Mouse (Mus musculus): ENCODE measurements around the gene Meis2.

Gene Meis2

DNA sequence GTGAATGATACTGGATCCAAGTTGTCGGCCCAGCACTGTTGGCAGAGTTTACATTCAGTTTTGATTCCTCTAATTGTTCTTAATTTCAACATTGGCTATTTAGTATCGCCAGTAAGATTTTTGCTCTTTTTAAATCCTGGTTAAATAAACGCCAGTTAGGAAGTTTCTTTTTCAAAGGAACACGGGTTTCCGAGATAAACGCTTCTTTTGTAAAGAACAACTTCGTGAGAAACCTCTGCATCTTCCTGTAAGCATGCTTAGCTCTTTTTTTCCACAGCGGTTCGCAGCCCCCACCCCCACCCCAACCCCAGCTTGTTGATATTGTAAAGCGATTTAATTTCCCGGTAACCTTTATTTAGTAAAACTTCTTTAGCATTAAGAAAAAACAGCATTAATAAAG is 2.8 kb upstream of the Meis2 start:
- no peak for DNase-seq (ENCODE audit: low spot score in 2 of 2)

DNA sequence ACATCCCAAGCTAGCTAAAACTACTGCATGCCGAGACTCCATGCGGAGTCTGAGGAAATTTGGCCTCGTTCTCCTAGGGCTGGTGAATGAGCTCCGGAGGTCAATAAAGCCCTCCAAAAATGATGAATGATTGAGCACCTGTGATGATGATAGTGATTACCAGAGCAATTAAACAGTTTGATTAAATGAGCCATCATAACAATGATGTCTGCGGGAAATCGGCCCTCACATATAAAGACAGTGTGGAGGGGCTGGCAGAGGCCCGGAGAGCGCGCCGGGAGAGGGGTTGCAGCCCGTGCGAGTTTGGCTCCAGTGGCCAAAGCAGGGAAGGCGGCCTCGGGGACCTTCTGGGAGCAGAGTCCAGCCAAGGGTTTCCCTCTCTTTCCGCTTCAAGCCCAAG is 2.1 kb upstream of the Meis2 start:
- no peak for DNase-seq (ENCODE audit: low spot score in 2 of 2)

DNA sequence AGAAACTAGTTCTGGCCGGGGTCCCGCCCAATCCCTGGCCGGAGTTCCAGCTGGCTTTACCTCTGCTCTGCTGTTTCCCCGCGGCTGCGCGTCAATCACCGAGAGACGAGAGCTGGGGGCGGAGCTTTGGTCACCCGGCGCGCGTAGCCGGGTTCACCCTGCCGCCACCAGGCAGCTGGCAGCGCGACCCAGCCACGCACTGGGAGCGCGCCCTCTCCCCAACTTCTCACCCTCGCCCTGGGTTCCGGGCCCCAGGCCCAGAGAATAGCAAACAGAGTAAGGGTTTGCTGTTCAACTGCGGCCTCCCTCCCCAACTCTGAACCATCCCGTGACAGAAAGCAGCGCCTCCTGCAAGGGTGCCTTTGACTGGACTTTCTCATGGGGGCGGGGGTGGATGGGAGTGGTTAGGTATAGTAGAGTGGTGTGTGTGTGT is 1.4 kb upstream of the Meis2 start:
- no peak for DNase-seq (ENCODE audit: low spot score in 2 of 2)

DNA sequence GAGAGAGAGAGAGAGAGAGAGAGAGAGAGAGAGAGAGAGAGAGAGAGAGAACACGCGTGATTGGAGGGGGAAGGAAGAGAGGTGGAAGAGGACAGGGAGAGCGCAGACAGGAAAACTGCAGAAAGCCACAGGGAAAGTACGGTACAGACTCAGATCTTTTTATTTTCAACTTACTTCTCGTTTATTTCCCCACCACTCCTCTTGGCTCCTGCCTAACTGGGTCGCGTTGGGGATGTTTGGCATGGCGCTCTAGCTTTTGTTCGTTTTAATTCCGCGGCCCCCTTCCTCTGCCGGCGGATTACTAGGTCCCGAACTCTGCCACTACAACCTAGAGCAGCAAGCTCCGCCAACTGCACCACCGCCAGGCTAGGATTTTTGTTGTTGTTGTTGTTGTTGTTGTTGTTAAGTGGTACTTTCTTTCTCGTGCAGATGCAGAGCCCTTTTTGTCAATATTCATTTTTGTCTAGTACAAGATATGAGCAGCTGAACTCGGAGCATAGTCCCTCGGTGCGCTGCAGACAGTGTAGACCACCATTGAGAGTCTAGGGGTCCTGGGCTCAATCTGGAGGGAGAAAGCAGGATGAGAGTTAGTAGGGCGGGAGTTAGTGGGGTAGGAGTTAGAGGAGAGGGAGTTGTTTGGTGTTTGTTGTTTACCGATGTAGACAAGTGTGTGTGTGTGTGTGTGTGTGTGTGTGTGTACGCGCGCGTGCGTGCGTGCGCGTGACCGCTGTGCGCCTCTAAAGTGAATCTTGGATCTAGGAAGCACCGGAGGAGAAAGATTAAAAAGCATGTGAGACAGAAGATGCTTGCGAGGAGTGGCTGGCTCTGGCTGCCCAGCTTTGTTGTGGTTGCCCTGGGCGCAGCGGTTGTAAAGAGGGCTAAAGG is 660 bp upstream of the Meis2 start:
- no peak for DNase-seq (ENCODE audit: low spot score in 2 of 2)

DNA sequence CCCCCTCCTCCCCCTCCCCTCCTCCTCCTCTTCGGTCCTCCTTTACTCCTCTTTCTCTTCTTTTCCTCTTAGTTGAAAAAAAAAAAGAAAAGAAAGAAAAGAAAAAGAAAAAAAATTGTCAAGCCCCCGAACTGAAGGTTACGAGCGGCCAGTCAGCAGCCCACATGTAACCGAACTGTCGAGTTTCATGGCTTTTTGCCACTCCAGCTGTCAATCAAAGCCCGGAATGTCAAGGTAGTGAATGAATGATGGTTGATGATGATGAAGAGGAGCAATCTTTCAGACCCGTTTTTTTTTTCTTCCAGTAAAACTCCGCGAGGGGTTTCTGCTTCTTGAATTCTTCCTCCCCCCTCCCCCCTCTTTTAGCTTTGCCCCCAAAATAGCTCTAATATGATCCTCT is 582 bp downstream of the Meis2 start:
- DNase-seq (ENCODE audit: low spot score in 2 of 2): no peak

DNA sequence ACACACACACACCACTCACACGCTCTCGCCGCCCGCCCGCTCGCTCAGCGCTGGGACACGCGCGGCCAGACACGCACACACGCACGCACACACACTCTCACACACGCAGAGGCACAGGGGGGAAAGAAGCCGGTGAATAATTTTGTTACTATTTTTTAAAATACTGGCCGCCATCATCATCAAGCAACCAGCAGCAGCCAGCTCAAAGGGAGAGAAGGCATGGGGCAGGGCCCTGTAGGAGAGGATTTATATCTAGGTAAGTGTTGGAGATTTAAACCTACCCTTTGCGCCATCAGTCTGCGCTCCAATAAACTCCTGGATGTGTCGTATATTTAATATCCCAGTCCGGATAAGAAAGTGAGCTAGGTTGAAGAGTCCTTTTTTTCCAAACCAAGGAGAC is 1.1 kb downstream of the Meis2 start:
- no peak for DNase-seq (ENCODE audit: low spot score in 2 of 2)

DNA sequence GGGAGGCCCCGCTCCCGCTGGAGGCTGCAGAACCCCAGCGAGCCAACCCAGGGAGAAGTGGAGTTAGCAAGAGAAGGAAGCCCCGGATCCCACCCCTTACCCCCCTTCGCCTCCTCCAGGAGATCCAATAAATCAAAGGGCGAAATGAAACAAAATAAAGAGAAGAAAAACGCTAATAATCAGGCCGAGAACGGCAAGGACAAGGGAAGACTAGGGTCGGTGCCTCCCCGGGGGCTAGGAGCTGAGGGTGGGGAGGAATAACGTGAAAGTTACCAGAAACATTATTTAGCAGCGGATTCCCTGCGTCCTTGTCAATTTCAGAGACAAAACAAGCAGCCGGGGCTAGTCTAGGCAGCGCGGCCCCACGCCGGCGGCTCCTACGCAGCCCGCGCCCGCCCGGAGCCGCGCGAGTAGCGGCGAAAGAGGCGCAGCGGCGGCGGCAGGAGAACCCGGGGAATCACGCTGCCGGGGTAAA is 1.8 kb downstream of the Meis2 start:
- no peak for DNase-seq (ENCODE audit: low spot score in 2 of 2)

DNA sequence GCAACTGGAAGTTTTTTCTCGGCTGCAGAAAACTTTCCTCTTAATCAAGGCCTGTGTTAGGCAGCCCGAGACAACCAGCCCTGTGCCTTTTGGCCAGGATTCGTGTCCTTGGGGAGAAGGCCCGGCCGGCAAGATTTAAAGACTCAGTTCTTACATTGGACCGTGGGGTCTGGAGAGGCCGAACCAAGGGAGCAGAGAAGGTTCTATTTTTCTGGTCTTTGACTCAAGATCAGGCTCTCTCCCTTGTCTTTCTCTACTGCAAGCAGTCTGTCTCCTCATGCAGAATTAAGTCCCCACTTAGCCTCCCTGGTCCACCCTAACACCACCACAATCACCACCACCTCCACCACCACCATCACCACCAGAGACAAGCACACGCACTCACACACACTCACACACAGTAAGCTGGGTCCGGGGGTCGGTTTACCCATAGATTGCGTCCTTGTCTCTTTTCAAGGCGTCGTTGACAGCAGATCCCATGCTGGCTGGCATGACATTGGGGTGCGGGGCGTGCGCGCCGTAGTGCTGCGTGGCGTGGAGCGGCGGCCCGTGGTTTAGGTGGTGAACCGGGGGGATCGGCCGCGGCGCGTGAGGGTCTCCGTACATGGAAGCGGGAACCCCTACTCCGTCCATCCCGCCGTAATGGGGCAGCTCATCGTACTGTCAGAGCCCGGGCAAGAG is 2.7 kb downstream of the Meis2 start:
- DNase-seq (ENCODE audit: low spot score in 2 of 2): no peak

DNA sequence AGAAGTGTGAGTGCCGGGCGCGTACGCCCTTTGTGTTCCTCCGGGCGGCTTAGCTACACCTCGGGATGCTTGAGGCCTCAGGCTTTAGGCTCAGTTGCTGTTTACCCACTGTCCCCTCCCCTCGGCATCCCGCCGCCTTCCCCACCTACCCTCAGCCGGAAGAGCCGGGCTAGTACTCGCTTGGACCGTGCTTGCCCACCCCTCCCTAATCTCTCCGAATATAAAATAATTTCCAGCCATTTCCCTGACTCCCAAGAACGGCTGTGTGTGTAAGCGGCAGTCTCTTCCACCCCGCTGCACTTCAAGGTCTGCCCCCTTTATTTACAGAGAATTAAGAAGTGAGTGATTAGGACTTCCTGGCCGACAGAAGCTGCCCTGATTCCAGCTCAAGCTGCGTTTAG is 3.4 kb downstream of the Meis2 start:
- no peak for DNase-seq (ENCODE audit: low spot score in 2 of 2)

DNA sequence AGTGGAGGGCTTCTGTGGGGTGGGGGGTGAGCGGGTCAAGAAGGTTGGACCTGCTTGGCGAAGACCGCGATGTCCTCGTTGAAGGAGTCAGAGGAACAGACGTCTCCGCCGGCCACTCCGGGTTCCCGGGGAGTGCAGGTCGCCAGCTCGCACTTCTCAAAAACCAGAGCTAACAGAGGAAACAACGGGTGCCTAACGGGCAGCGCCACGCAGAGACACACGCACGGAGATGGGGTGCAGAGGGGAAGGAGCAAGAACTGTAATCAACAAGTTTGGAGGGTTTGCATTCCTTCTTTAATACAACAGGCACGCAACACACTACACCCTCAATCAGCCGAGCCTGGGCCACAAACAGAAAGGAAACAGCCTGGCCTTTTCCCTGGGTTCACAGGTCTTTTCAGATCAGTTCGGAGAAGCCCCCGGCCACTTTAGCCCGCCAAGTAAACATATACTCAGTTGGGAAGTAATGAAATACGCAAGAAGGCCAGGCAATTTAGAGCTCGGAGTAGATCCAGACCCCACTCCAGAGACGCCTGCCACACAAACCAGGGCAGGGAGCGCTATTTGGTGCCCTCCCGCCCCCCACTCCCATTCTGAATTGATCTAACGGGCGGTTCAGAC is 4.1 kb downstream of the Meis2 start:
- DNase-seq (ENCODE audit: low spot score in 2 of 2): no peak

DNA sequence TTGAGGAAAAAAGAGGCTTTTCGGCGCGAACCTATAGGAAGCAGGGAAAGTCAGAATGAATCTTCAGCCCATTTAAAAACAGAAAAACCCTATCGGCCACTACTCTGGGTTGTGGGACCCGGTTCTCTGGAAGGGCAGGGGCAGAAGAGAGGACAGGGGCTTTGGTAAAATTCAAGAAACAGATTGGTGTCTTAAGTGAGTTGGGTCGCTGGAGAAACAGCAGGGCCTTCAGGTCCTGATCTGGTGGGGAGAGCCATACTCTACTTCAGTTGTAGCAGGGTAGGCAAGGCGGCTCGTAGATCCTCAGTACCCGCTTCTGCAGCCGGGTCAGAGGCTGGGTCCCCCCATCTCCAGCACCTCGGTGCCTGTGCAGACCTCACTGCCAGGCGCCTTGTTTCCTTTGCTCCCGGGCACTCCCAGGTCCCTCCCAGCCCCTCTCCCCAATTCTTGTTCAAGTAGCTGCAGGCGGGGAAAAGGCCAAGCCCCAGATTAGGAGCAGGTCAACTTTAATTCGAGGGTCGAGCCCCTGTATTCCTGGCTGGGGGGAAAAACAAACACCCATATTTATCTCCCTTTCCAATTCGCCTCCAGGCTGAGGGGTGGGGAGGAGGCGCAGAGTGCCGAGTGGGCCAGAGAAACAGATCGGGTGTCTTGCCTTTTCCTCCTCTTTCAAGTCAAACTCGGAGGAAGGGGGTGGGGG is 4.8 kb downstream of the Meis2 start:
- DNase-seq (ENCODE audit: low spot score in 2 of 2): no peak

DNA sequence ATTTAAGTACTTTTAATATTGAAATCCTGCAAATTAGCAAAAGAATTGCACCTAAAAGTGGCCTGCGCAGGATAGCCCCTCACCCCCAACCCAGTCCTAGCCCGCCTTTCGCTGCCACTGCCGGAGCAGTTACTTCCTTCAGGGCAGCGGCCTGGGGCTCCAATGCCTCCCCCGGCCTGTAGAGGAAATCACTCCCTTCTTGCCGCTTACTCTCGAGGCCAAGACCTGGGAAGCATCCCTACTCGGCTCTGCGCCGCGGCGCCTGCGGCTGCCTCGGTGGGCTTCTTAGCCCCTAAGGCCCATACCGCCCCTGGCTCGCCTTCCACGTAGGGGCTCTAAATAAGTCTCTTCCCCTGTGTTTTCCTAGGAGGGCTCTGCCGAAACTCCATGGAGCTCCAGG is 5.4 kb downstream of the Meis2 start:
- DNase-seq (ENCODE audit: low spot score in 2 of 2): no peak

DNA sequence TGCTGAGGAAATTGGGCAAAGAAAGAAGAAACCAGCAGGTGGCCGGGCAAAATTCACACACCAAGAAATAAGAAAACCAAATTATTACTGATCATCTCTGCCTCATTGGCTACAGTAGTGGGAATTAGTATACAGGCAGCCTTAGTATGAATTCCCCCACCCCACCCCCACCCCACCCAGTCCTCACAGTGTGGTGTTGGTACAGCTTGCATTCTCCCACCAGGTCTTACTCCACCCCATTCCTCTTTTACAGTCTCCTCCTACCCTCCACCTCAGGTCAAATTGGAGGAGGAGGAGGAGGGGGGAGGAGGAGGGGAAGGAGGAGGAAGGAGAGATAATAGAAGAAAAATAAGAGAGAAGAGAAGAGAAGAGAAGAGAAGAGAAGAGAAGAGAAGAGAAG is 6.0 kb downstream of the Meis2 start:
- DNase-seq (ENCODE audit: low spot score in 2 of 2): no peak

DNA sequence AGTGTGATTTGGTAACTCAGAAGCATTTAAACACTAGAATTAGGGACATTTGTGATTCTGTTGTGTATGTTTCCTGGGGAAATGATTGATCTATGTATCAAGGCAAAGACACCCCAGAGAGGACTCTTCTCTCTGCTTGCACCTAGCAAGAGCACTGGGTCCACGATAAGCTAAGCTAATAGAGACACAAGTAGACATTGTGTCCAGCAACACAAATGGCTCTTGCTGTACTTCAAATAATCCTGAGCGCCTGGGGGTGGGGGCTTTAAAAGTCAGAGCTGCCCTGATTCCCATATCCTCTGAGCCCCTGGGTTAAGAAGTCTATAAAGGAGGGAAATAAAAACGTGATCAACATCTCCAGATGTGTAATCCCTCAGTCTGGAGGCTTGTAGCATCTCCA is 6.6 kb downstream of the Meis2 start:
- no peak for DNase-seq (ENCODE audit: low spot score in 2 of 2)

DNA sequence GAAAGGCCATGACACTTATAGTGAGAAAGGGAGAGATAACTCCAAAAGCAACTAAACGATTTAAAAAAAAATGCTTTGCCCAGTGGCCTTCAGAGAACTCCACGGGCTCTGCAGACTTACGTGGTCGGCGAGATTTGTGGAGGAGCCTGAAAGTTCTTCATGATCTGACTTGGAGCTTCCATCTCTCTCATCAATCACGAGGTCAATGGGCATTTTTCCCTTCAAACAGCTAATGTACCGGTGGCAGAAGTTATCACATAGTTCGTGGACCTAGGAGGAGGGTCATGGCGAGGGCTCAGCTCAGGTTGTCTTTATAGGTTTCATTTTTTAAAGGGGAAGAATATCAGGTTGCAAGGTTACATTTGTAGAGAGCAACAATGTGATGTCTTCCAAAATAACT is 7.1 kb downstream of the Meis2 start:
- no peak for DNase-seq (ENCODE audit: low spot score in 2 of 2)

DNA sequence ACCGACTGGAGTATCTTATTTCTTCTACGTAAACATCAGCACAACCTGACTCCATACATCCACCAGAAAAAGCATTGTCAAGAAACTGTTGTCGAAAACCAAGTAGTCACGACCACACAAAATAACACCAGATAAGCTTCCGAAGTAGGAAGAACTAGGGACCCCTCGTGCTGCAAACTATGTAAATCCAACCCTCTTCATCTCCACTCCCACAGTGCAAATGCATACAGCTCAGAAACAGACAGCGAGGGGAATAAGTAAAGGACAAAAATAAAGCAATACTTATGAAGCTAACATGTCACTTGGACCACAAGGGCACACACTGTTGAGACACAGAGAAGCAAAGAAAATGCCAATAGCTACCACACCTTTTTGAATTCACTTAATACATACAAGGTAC is 8.8 kb downstream of the Meis2 start:
- DNase-seq (ENCODE audit: low spot score in 2 of 2): no peak

DNA sequence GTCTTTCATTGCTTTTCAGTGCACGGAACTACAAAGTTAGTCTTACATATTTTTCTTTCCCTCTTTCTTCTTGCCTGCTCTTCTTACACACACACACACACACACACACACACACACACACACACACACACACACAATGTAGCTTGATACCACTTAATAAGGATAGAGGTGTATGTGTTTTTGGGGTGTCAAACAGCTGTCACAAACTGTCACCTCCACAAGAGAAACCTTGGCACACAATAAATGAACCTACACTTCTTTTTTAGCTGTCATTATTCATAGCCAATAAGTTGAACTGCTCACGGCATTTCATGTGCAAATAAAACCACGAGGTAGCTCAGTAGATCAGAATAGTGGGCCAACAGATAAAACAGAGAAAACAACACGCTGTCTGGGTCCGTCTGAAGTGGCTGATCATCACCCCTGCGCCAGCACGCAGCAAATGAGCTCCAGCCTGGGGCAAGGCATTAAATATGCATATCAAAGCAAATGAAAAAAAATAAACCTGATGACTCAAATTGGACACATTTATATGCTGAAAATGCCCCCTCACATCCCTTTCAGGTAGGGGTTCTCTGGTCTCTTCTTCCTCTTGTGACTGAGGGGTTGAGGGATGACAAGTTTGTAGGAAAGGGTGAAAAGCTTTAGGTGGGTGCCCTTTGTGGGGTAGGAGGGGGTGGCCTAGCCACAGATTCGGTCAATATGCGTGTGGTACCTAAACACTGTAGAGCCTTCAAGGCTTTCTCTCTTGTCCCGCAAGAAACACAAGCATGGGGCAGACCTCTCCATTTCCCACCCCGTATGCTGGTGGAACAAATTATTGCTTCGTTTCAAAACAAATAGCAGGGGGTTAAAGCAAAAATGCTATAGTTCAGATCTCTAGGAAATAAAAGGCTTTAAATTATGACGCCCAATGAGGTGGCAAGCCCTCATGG is 9.7 kb downstream of the Meis2 start:
- DNase-seq (ENCODE audit: low spot score in 2 of 2): no peak

DNA sequence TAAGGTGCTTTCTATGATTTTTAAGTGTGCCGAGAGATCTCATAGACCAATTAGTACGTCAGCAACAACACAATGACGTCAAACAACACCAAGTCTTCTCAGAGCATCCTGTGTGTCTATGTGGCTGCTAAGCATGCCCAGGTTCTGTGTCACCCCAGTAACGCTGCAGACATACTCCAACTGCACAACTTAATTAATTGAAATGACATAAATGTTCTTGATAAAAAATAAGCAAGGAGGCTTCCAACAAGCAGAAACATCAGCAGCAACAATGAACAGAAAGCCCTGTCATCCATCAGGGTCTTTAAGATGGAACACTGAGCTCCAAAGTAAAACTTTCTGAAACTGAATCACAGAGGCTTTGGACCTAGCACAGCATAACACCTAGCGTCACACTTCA is 11.7 kb downstream of the Meis2 start:
- DNase-seq (ENCODE audit: low spot score in 2 of 2): no peak

DNA sequence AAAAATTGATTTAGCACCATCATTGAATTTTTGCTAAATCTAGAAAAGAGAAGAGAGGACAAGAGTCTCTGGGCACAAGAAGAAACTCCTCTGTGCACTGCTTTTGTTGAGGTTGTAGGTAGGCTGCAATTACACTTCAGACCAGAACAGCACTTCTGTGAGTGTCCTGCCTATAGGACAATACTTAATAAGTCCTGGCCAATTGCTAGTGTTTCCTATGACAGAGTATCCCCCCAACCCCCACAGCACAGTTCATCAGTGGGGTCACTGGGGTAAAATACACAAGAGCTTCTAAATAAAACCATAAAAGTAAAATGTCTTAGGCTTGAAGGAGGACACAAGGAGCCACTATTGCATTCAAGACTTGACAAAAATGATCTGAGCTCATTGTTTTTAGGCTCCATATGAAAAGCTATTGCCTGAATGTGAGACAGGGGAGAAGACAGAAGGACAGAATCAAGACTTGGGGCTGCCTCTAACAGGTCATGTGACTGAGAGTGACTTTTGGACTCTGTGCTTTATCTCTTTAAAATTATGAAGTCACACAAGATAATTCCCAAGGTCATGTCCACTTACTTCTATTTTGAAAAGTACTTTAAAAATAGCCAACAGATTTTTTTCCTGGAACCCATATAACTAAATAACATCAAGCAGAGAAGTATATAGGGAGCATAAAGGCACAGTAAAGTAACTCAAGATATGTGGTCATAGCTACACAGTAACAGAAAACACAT is 12.8 kb downstream of the Meis2 start:
- no peak for DNase-seq (ENCODE audit: low spot score in 2 of 2)

DNA sequence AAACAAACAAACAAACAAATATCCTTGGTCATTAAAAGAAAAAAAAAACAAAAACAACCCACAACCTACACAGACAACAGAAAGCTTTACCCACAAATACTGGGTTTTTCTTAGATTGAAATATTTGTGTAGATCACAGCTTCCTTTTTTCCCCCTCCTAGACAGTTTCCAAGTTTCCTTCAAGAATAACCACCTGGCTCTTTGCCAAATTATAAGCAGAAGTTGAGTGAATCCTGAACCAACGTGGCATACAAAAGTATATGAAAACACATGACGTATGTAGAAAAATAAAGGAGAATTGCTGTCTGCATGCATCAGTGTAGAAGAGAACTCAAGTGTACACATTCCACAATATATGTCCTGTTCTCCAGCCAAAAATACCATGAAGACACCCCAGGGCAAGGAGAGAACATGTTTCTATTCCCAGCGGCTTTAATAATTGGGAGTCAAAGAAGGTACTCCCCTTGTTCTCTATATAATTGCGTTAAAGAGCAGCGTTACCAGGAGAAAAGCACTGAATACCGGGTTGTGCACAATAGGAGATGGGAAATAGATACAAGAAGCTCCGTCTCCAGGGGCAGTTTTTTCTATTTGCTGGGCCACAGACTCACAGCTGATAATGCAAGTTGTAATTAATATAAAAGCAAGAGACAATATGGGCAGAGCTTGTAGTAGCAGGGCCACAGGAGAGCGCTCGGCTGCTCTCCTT is 13.6 kb downstream of the Meis2 start:
- no peak for DNase-seq (ENCODE audit: low spot score in 2 of 2)

All from right cerebral cortex, postnatal 36 days (tissue).